Mouse (Mus musculus) fibroblast of lung, adult 2 months (primary cell): ENCODE results near the gene Zbtb22.

ENCODE experiments used
- DNase-seq: peaks from one replicate; pipeline ENCODE4 v3.0.0-alpha.2; 2011; ENCODE audit warnings: low read depth

Zbtb22 gene

GRCm38 (mm10) chr17:33924577-33925283, 9.0 kb downstream of the Zbtb22 start:
- no peak for DNase-seq

GRCm38 (mm10) chr17:33925406-33926116, 9.9 kb downstream of the Zbtb22 start:
- DNase-seq: no peak

GRCm38 (mm10) chr17:33926207-33926932, 10.7 kb downstream of the Zbtb22 start:
- no peak for DNase-seq

- no peak for DNase-seq
These were observed 12.7 kb downstream of the Zbtb22 start for GRCm38 (mm10) chr17:33928251-33928947.

GRCm38 (mm10) chr17:33929371-33930279, 13.9 kb downstream of the Zbtb22 start, which contains the start of gene Rgl2:
Gene Rgl2 (plus strand): TSS chr17:33929543.
- no peak for DNase-seq

- DNase-seq: no peak
These were observed 14.8 kb downstream of the Zbtb22 start for GRCm38 (mm10) chr17:33930280-33931158.

- no peak for DNase-seq
These were observed 15.6 kb downstream of the Zbtb22 start for GRCm38 (mm10) chr17:33931159-33931866.

GRCm38 (mm10) chr17:33931947-33932346, 16.2 kb downstream of the Zbtb22 start:
- no peak for DNase-seq

- no peak for DNase-seq
These were observed 16.7 kb downstream of the Zbtb22 start for GRCm38 (mm10) chr17:33932448-33932847.

- DNase-seq: no peak
These were observed 17.3 kb downstream of the Zbtb22 start for GRCm38 (mm10) chr17:33932970-33933369.

GRCm38 (mm10) chr17:33935422-33936055, 19.8 kb downstream of the Zbtb22 start:
- DNase-seq: no peak

- DNase-seq: no peak
These were observed 21.3 kb downstream of the Zbtb22 start for GRCm38 (mm10) chr17:33936993-33937392.

GRCm38 (mm10) chr17:33938783-33939182, 23.1 kb downstream of the Zbtb22 start:
- no peak for DNase-seq

GRCm38 (mm10) chr17:33940206-33940805, 24.6 kb downstream of the Zbtb22 start, which contains the start of the genes Pfdn6 and Wdr46:
Gene Pfdn6 (minus strand): TSS chr17:33940343.
Gene Wdr46 (plus strand): TSS chr17:33940660.
- peak; percentile 82 for DNase-seq

- DNase-seq: no peak
These were observed 25.3 kb downstream of the Zbtb22 start for GRCm38 (mm10) chr17:33940981-33941380.

GRCm38 (mm10) chr17:33941381-33941780, 25.7 kb downstream of the Zbtb22 start:
- no peak for DNase-seq

GRCm38 (mm10) chr17:33943454-33943853, 27.8 kb downstream of the Zbtb22 start:
- DNase-seq: no peak

GRCm38 (mm10) chr17:33947430-33948089, 31.9 kb downstream of the Zbtb22 start:
- no peak for DNase-seq
